Mouse (Mus musculus) CD4-positive helper T cell, adult 2 months (primary cell): ENCODE results near the gene Dirc2.

Source experiments
- DNase-seq: peaks from one replicate; pipeline ENCODE4 v3.0.0-alpha.2; 2012; ENCODE audit warnings: low read depth, missing footprints, low spot score

Dirc2 gene

DNA sequence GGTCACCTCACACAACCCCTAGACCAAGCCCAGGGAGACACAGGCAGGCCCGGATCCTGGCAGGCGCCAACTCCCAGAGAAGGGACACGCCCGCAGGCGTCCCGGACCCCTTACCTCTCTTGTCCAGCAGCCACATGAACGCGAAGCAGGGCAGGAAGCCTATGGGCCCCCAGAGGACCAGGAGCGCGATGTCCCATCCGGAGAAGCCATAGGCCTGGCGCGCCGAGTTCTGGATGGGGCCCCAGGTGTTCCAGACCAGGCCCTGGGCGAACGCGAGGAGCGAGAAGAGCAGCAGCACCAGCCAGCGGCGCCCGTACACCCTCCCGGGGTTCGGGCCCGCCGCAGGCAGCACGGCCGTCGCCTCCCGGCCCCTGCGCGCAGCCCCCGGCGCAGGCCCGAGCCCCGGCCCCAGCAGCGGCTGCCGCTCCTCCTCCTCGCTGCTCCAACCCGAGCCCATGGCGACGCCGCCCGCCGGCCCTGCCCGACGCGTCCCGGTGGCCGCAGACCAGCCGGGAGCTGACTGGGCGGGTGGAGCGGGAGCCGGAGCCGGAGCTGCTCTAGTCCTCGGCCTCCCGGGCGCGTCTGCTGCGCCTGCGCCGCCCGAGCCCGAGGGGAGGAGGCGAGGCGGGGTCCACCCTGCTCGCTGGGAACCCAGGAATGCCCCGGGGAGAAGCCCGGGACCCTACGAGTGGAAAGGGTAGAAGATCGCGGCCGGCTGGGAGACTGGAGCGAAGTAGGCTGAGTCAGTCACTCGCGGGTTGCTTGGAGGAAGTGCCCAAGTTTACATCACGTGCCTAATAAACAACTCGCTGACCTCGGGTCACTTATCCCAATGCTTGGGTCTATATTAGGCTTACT, at the start of gene Dirc2:
Dirc2 (minus strand) TSS at position 572 of the 858 bp plus-strand sequence.
- DNase-seq, result peak; percentile 61

DNA sequence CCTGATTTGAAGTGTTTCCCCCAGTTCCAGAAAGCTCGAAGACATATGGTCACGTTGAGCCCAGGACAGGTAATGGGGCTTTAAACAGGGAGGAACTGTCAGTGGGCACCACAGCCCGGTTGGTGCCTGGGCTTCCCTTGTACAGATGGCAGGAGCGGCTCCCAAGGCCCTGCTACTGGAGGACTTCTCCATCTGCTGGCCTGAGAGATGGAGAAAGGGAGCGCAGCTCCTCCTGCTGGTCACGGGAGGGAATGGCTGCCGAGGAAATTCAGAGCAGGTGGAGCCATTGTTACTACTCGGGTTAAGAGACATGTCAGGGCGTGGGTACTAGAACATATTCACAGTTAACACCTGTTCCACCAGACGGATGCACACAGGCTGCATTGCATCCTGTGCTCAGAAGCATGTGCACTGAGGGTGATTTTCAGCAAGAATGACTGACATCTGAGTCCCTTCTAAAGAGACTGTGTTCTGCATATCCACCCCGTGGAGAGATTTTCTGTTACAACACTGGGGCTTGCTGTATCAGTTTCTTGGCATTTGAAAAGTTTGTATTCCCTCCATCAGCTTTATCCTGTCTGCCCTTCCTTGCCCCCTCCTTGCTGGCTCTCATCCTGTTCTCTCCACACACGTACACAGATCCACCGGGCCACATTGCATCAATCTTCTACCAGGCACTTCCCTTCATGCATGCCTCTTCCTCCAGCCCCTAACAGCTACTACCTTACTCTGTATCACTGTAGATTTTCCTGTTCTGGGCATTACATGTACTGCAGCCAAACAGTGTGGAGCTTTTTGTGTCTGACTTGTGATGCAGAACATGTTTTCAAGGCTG, 48.3 kb upstream of the Dirc2 start:
- DNase-seq, result peak; percentile 76

DNA sequence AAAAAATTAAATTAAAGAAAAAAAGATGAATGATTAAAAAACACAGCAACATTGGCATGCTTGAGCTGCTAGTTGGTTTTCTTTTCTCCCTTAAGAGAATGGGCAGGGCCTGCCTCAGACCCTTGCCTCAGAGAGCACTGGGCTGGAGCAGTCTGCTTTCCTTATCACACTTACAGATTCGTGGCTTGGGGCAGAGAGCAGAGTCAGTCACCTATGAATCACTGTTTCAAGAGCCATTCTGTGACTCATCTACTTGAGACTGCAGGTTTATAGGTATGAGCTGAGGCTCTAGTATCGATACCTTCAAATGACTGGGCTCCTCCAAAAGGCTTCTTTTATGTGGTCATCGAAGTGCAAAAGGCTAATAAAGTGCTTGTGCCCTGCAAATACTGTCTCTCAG, 44.0 kb upstream of the Dirc2 start:
- no peak for DNase-seq

DNA sequence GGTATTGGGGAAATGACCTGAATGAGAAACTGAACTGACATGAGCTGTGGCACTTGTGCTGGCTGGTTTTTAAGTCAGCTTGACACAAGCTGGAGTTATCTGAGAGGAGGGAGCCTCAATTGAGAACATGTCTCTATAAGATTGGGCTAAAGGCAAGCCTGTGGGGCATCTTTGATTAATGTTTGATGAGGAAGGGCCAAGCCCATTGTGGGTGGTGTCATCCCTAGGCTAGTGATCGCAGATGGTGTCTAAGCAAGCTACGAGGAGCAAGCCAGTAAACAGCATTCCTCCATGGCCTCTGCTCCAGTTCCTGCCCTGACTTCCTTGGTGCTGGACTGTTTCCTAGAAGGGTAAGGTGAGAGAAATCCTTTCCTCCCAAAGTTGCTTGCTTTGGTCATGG, 39.7 kb upstream of the Dirc2 start:
- DNase-seq, result no peak

DNA sequence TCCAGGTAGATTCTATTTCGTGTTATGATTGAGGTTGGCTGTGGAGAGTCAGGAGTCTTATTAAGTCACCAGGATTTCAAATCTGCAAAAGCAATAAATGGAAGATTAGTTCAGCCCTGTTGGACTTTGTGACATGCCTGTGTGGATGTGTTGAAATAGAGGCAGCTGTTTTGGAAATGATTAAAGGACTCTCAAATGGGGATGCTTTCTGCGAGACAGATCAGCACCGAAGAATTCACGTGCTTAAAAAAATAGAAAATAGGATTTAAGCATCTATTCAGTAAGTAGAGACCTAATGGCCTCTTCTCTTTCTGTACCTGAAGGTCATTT, 38.5 kb upstream of the Dirc2 start:
- no peak for DNase-seq

DNA sequence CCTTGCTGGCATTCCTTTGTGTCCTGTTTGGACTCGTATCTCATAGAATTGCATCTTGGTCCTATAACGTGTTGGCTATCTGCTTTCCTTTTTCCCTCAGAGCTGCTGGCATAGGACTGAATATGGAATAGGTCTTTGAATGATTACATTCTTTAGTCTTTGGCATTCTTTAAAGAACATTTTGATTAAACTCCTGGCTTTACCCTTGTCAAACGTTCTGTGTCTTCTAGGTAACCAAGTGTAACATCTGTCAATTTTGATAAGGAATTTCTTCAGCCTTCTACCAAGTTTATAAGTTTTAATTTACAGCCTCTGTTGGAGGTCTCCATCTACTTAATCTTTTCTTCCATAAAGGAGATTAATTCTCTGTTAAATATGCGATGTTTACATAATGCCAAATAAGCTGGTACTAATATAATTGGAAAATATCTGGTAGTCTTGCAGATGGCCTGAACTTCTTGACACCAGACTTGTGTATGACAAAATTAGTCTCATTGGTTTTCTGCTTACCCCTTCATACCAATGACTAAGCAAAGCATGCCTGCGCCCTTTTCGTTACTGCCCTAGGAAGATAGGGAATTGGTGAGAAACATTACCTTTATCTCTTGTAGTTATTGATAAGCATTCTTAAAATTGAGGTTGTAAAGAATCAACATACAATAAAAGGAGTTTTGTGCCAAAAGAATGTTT, 38.0 kb upstream of the Dirc2 start:
- DNase-seq, result no peak

DNA sequence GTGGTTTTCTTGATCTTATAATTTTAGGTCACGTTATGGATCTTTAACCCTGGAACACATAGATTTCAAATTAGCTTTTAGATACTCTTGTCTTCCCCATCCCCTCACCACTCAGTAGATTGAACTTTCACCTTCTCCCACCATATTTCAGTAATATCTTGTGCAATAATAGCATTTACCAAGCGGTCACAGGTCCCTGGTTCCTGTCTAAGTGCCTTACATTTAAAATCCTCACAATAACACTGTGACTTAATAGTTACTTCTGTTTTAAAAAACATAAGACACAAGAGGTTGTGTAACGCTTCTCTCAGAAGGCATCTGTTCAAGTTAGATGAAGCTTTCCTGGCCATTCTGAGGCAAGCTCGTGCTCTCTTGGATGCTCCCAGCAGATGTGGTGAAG, 34.6 kb upstream of the Dirc2 start:
- DNase-seq, result no peak

DNA sequence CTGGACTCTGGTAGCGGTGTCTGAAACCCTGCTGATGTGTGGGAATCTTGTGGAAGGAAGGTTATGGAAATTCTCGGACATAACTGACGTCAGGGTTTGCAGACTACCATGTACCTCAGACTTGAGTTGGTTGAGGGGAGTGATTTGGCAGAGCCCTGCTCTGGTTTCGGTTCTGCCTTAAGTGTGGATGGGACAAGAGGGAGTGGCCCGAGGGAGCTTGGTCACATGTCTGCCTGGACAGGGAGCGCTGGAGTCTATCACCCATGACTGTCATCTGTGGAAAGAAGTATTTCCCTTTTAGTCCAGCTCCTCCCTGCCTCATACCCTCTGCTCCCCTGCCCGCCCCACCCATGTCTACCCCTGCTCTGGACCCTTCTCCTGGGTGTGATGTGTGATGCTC, 33.0 kb upstream of the Dirc2 start:
- DNase-seq, result no peak

DNA sequence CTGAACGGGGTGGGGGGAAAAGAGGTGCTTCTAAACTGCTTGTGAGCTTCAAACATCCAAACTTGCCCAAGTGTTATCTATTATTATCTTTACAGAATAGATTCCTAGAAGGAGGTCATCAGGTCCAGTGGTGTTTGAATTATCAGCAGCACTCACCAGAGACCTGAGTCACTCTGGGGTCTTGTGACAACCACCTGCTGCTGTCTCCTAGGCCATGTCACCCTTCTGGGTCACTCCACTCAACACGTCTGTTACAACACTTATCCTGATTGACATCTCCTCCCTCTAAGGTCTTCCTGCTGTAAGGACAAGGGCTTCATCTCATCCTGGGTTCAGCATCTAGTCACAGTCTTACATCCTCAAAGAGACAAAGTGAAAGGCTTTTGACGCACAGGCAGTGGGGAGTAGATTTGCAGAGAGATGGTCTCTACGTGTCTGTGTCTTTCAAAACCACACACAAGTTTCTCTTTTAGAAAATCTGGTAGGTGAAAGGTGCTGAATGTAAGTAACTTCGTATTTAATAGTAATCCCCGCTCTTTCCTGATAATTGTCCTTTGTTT, 22.9 kb upstream of the Dirc2 start:
- peak; percentile 31 for DNase-seq

DNA sequence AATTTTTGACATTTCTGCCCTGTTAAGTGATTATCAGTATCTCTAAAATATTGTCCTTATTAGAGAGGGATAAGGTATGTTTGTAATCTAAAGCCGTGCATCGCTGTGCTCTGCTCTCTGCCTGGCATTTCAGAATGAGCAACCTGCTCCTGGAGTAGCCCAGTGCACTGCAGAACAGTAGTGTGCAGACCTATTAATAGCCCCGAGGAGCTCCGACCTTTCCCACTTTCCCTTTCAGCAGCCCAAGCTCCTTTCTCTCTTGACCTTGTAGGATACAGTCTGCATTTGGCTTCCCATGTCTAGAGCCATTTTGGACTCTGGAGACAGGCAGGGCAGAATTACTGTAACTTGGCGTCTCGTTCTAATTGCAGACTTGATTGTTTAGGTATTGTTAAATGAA, 19.2 kb upstream of the Dirc2 start:
- DNase-seq, result no peak

DNA sequence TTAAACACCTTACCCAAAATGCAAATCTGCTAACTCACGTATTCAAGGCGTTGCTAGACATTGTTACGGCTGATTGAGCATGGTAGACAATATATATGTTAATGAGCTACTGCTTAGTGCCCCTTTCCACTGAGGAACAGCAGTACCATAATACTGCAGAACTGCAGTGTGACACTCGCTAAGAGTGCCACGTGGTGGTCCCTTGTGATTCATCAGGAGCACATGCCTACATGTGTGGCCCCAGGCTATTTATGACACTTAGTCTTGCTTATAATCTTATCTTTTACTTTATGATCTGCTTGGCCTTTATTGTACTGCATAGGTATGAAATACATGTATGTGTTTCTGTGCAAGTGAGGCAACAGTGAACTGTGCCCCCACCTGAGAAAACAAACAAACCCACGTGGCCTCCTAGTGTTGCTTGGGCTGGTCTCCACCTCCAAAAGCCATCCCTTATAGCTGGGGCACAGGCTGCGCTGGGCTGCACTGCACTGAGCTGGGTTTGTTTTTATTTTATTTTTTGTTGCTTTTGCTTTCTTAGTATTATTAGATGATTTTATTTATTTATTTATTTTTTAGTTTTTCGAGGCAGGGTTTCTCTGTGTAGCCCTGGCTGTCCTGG, 18.5 kb upstream of the Dirc2 start:
- no peak for DNase-seq

DNA sequence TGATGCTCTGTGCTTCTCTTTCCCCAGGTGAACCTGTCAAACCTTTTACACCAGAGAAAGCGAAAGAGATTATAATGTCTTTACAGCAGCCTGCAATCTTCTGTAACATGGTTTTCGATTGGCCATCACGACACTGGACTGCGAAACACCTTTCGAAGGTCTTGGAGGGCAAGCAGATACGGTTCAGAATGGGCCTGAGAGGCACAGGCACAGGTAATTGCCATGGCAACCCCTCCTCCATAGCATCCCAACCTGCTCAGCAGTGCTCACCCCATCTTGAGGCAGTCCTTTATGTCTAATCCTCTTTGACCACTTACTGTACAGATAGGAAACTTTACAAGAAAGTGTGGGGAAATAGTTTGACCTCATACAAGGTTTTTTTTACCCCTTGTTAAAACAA, 18.0 kb upstream of the Dirc2 start:
- no peak for DNase-seq

DNA sequence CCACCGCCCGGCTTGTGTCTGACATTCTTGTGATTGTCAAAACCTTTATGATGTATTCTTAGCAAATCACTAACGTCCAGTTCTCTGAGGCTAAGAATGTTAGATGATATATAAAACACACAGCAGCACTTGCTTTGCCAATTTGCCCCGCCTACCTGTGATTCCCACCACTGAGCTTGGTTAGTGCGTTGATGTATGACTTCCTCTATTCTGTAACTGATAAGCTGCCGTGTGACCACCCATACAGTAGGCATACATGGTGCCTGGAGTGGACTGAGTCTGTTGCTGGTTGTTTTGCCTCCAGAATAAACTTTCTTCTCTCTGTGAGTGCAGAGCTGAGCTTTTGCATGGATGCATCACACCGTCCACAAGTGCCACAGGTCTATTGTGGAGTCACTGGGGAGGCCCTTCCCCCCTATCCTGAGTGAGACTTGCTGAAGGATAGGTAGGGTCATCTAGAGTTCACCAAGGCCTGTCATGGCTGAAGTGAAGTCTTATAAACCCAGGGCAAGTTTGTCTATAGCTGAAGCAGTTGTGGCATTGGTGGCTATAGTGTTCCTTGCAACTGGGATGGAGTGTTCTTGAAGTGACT, 15.1 kb upstream of the Dirc2 start:
- no peak for DNase-seq

DNA sequence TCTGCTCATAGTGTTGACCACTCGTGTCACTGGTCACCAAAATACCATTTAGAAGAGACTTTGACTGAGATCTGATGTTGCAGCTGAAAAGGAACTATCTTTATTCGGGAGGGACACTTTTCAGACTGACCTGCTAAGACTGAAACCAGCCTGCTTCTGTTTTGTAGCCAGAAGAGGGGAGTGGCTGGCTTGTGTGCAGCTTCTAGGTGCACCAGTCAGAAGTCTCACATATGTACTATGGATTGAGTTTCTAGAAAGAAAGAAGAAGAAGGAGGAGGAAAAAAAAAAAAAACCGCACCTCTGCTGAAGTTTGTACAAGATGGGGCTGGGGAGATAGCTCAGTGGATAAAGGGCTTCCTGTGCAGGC, 14.0 kb upstream of the Dirc2 start:
- DNase-seq, result no peak

DNA sequence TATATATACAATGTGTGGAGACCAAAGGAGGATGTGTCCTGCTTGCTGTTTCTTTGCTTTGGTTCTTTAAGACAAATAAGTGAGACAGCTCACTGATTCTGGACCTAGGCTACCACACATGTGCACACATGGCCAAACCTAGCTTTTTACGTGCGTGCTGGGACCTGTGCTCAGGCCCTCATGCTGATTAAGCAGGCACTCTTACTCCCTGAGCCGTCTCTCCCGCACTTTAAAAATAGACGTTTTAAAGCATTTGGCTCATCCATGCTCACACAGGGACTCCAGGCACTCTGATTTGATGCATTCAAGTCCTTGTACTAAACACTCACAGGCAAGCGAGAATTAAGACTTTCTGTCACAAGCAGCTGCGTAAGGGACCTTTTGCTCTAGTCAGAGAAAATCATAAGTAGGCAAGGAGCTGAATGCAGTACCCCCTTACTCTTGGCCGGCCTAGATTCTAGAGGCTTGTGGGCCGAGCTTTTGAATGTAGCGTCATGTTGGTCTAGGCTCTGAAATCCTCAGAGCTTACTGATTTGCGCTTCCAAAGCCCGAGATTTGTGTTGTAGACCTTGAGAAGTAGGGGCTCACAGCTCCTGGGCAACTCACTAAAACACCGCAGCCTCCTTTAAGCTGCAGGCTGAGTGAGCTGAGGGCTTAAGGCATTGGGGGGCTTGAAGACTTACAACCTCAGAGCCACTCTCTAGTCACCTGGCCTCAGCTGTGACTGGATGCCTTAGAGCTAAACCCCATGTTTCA, 13.5 kb upstream of the Dirc2 start:
- no peak for DNase-seq

DNA sequence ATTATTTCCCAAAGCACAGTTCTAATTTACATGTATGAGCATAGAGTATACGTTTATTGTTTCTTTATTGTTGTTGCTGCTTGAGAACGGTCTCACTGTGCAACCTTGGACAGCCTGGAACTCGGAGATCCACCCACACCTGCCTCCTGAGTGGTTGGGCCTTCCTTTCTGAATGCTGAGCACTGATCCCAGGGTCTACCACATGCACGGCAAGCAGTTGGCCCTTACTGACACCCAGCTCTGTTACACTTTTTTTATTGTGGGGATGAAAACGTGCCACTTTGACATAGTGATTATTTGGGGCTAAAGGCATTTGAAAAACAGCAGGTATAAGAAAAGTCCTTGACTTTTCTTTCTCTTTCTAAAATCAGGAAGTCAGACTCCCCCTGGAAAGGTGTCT, 12.5 kb upstream of the Dirc2 start:
- no peak for DNase-seq

DNA sequence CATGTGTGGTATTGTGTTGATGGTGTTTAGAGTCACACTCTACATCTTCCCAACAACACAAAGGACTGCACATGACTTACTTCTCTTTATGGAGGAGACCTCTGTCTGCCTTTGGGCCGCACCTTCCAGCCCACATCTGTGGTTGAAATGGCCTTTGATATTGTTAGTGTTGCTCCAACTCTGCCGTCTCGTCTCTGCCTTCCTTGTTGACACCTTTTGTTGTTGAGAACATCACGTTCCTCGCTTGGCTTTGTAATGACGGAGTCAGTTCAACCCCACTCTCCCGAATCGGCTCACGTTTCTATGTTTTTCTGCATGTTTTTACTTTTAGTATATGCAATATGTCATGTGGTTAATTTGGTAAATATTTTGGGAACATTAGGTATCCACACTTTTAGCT, 11.9 kb upstream of the Dirc2 start:
- DNase-seq, result peak; percentile 35

DNA sequence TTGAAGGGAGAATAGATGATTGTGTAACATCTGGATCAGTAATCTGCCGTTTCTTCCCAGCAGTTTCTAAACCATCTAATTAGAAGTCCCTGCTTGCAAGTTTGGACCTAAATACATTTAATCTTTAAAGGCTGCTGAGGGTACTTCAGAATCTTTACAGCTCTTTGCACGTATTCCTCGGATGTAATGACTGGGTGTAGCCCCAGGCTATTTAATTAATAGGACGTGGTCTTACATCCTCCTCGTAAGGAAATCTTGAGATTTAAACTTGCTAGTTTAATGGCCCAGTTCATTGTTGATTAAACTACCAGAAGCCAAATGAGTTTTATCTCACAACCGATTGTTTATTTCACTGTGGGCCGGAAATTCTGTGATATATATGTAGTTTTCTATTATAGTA, 10.5 kb upstream of the Dirc2 start:
- no peak for DNase-seq

DNA sequence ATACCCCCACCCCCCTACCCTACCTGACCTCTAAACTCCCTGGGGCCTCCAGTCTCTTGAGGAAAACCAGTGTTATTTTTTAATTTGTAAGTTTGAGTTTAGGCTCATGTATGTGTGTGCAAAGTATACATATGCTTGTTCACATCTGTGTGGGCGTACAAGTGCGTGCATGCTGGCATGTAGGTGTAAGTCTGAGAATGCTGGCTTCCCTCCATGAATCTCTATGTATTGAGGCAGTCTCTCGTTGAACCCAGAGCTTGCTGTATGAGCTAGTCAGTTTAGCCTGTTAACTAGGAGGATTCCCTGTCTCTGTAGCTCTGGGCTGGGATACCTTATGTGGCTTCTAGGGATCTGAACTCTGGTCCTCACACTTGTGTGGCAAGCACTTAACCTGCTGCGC, 8.6 kb upstream of the Dirc2 start:
- DNase-seq, result no peak

DNA sequence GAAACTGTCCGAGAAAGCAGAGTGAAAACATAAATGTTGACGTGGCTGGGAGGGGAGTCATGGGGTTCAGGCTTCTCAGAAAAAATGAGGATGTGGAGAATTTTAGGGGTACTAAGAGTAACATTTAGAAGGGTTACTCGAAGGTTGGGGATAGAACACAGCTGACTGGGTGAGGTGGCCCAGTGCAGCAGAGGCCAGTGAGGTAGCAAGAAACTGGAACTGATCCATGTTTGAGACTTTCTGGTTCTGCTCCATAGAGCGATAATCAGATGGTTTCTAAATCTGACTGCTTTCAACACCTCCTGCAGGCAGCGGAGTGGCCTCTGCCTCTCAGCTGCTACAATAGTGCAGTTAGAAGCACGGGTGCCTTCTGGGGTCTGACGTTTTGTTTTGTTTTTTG, 7.6 kb upstream of the Dirc2 start:
- no peak for DNase-seq

DNA sequence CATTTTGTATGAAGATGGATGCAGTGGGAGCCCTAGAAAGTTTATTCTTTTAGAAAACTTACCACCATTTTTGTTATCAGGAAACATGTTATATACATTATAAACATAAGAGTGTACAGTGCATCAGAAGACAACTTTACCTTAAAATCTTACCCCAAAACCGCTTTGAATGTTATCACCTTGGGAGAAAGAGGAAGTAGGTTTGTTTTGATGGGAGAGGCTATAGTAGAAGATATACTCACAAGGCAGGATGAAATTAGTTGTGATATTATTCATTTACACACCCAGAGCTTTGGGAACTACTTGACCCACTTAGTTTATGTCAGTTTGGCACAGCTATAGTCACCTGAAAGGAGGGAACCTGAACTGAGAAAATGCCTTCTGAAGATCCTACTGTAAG, 6.7 kb upstream of the Dirc2 start:
- DNase-seq, result no peak
